Mouse (Mus musculus) hindbrain, embryonic 16.5 days (tissue): ENCODE measurements around the gene Gpt2. TPM values are rescaled to one million over a fixed set of nuclear protein-coding genes. Genes with fewer than 3 reads are reported as not detected.
A peak's percentile ranks its signal among the peaks of the same experiment; 100 is the strongest.

Experiments
- ATAC-seq: fragments of 200-750 bp; cut with Nextera tagmentation; 2 replicates; pipeline ENCODE4 v1.8.0; 2017; ENCODE audit warnings: moderate TSS enrichment, moderate library complexity
- H3K27ac ChIP-seq: fragments of 300-500 bp; sonication (generic); 2 replicates; pipeline ENCODE4 v1.5.1; 2014; ENCODE audit warnings: low read depth, mild to moderate bottlenecking, control low read depth, low read length, moderate library complexity
- H3K27me3 ChIP-seq: fragments of 300-500 bp; sonication (generic); replicated peaks from 2 replicates; pipeline ENCODE4 v1.6.1; 2014; ENCODE audit warnings: low read length; ENCODE audit not compliant: control insufficient read depth, insufficient read depth
- H3K36me3 ChIP-seq: fragments of 300-500 bp; sonication (generic); 2 replicates; pipeline ENCODE4 v1.6.1; 2014; ENCODE audit warnings: mild to moderate bottlenecking, low read length, moderate library complexity, mixed read lengths; ENCODE audit not compliant: control insufficient read depth, insufficient read depth
- H3K4me1 ChIP-seq: fragments of 300-500 bp; sonication (generic); 2 replicates; pipeline ENCODE4 v1.6.1; 2014; ENCODE audit warnings: low read depth, low read length; ENCODE audit not compliant: control insufficient read depth, insufficient read depth
- H3K4me2 ChIP-seq: fragments of 300-500 bp; sonication (generic); 2 replicates; pipeline ENCODE4 v1.6.1; 2014; ENCODE audit warnings: mild to moderate bottlenecking, low read length, control low read depth, moderate library complexity
- H3K4me3 ChIP-seq: fragments of 300-500 bp; sonication (generic); 2 replicates; pipeline ENCODE4 v1.5.1; 2014; ENCODE audit warnings: mild to moderate bottlenecking, low read length, control low read depth, moderate library complexity
- H3K9ac ChIP-seq: fragments of 300-500 bp; sonication (generic); 2 replicates; pipeline ENCODE4 v1.6.1; 2014; ENCODE audit warnings: low read depth, mild to moderate bottlenecking, control low read depth, low read length, moderate library complexity
- H3K9me3 ChIP-seq: fragments of 300-500 bp; sonication (generic); 2 replicates; pipeline ENCODE4 v1.6.1; 2014; ENCODE audit warnings: mild to moderate bottlenecking, low read length, moderate library complexity; ENCODE audit not compliant: control insufficient read depth
- WGBS: fragments of 180-500 bp; shearing (Covaris S2); extraction: QIAGEN DNeasy Blood & Tissue Kit; methylation state at CpG from one replicate; pipeline ENCODE4 v1.1.7; 2014; 5-methylcytosine and 5-hydroxymethylcytosine counted together
- polyA plus RNA-seq: library from polyadenylated mRNA; unstranded; fragments of >200 nt; fragmentation: Nextera tagmentation; extraction: Ambion mirVana; gene quantifications from 2 replicates; pipeline ENCODE4 v1.2.1, GENCODE M21; 2015

The Gpt2 gene
- polyA plus RNA-seq, 1 experiment from 2014 or later: 62.2 TPM

DNA sequence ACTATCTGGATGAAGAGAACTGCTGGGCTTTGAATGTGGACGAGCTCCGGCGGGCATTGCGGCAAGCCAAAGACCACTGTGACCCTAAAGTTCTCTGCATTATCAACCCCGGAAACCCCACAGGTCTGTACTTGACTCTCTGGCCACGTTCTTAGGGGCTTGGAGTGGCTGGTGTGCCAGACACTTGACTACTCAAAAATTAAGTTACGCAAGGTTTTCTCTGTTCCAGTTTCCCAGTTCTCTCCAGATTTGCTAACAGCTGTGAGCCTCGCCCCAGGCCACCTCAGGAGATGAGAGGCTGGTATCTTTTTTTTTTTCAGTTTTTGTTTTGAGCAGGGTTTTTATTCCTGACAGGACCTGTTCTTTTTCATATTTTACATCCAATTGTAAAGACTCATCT, 19.9 kb downstream of the Gpt2 start:
- Histone ChIP-seq H3K9me3 (no peaks in the 10 kb centered on the region), H3K27me3 (no peaks in the 10 kb centered on the region), H3K9ac (no peak overlapping the region), H3K4me1 (no peaks in the 10 kb centered on the region), H3K36me3 (peaks cover 39% of the 10 kb centered on the region), H3K27ac (0 out of 2 replicates have a peak overlapping the region, but pooled peaks have one; percentile 12), H3K4me3 (no peak overlapping the region), H3K4me2 (no peak overlapping the region)
- no peak for ATAC-seq
- WGBS: 83% methylated on average over 8 of the region's 8 CpGs

DNA sequence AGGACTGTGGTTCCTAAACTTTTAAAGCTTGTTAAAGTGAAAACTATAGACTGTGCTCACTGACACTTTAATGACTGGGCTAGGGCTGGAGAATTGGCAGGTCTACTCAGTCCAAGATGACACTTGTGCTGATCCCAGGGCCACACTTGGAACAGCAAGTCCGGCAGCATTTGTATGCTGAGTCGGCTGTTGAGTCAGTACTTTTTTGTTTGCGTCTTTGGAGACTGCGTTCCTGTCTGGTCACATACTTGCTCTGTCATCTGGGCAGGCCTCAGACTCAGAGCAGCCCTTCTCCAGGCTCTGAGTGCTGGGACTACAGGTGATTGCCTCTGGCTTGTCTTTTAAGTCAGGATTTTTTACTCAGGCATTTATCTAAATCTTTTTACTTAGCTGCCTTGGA, 20.9 kb downstream of the Gpt2 start:
- no peak overlapping the region for H3K9ac ChIP-seq

DNA sequence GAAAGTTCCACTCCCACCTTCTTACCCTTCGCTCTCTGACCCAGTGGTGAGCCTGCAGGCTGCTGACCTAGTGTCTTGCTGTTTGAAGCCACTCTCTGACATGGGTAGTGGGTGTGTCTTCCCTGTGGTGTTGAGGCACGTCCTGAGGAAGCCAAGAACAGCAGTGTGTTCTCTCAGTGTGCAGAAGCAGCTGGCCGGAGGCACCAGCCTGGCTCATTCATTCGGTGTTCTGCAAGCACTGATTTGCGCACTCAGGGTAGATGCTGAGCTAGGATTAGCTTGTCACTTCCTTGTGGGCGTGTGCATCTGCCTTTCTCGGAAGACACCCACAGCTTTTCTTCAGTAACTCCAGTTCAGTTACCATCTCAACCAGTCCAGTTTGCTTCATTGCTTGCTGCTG, 23.0 kb downstream of the Gpt2 start:
- no peak overlapping the region for H3K4me3 ChIP-seq
- no peaks in the 10 kb centered on the region for H3K27me3 ChIP-seq
- 79% methylated on average over 7 of the region's 7 CpGs for WGBS
- no peaks in the 10 kb centered on the region for H3K9me3 ChIP-seq
- ATAC-seq: no peak
- H3K4me1 ChIP-seq: no peaks in the 10 kb centered on the region
- no peak overlapping the region for H3K9ac ChIP-seq
- no peak overlapping the region for H3K27ac ChIP-seq
- H3K4me2 ChIP-seq: no peak overlapping the region
- H3K36me3 ChIP-seq: peaks cover 57% of the 10 kb centered on the region

More for the DNA sequence above, 20.9 kb downstream of the Gpt2 start:
- no peak overlapping the region for H3K4me2 ChIP-seq
- ATAC-seq: peak; percentile 45; the same call in 1 of the 2 replicates
- no peaks in the 10 kb centered on the region for H3K4me1 ChIP-seq
- no peaks in the 10 kb centered on the region for H3K27me3 ChIP-seq
- no peaks in the 10 kb centered on the region for H3K9me3 ChIP-seq
- H3K4me3 ChIP-seq: no peak overlapping the region
- H3K36me3 ChIP-seq: peaks cover 49% of the 10 kb centered on the region
- 74% methylated on average over 4 of the region's 4 CpGs for WGBS
- H3K27ac ChIP-seq: no peak overlapping the region

DNA sequence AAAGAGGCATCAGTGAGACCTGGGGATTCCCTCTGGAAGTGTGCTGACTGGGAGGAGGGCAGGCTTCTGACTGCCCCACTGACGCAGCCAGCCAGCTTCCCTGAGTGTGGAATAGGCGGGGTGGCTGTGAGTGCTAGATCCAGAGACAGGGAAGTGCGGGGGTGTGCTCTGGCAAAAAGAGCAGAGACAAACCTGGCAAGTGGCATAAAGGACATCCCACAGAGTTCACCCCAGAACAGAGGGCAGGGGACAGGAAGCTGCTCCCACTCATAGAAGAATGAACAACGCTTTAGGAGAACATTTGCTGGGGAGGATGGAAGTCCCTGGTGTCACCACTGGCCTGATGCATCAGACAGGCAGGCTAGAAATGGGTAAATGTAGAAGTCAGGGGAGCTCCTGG, 25.0 kb downstream of the Gpt2 start:
- 79% methylated on average over 4 of the region's 4 CpGs for WGBS
- no peaks in the 10 kb centered on the region for H3K9me3 ChIP-seq
- H3K36me3 ChIP-seq: peaks cover 58% of the 10 kb centered on the region
- no peaks in the 10 kb centered on the region for H3K27me3 ChIP-seq
- H3K9ac ChIP-seq: no peak overlapping the region
- no peak overlapping the region for H3K27ac ChIP-seq
- H3K4me3 ChIP-seq: no peak overlapping the region
- no peak for ATAC-seq
- no peaks in the 10 kb centered on the region for H3K4me1 ChIP-seq
- H3K4me2 ChIP-seq: no peak overlapping the region

DNA sequence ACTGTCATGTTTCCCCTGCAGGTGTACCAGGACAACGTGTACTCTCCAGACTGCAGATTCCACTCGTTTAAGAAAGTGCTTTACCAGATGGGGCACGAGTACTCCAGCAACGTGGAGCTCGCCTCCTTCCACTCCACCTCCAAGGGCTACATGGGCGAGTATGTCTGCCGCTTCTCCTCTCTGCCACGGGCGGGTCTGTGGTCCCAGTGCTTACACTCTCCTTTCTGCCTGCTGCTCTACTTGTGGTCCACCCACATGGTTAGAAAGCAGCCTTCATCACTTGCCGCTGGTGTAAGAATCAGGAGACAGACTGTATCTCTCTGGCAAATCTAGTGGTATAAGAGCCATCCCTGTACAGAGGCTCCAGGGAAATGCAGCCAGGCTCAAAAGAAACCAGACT, 25.6 kb downstream of the Gpt2 start:
- H3K9ac ChIP-seq: no peak overlapping the region

DNA sequence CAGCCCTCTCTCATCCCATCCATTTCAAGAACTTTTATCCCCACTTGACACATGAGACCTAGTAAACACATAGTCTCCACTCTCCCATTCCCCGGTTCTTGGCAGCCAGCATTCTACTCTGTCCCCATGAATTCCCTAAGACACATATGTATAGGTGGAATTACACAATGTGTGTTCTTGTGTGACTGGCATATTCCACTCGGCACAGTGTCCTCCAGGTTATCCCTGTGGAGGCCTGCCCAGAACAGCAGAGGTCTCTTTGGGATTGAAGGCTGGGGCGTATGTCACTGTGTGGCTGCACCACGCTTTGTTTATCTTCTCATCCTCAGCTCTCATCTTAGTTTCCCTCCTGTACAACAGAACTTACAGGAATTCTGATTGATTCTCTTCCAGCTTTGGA, 28.2 kb downstream of the Gpt2 start:
- no peaks in the 10 kb centered on the region for H3K4me1 ChIP-seq
- ATAC-seq: no peak
- 93% methylated on average over 4 of the region's 4 CpGs for WGBS
- H3K27ac ChIP-seq: no peak overlapping the region
- no peaks in the 10 kb centered on the region for H3K9me3 ChIP-seq
- no peak overlapping the region for H3K4me3 ChIP-seq
- H3K27me3 ChIP-seq: no peaks in the 10 kb centered on the region
- H3K9ac ChIP-seq: no peak overlapping the region
- H3K36me3 ChIP-seq: peaks cover 64% of the 10 kb centered on the region
- no peak overlapping the region for H3K4me2 ChIP-seq

More for the DNA sequence above, 25.6 kb downstream of the Gpt2 start:
- Histone ChIP-seq H3K27me3 (no peaks in the 10 kb centered on the region), H3K27ac (no peak overlapping the region), H3K4me2 (no peak overlapping the region), H3K4me3 (no peak overlapping the region), H3K9me3 (no peaks in the 10 kb centered on the region), H3K36me3 (peaks cover 62% of the 10 kb centered on the region), H3K4me1 (no peaks in the 10 kb centered on the region)
- 93% methylated on average over 10 of the region's 10 CpGs for WGBS
- ATAC-seq: no peak

DNA sequence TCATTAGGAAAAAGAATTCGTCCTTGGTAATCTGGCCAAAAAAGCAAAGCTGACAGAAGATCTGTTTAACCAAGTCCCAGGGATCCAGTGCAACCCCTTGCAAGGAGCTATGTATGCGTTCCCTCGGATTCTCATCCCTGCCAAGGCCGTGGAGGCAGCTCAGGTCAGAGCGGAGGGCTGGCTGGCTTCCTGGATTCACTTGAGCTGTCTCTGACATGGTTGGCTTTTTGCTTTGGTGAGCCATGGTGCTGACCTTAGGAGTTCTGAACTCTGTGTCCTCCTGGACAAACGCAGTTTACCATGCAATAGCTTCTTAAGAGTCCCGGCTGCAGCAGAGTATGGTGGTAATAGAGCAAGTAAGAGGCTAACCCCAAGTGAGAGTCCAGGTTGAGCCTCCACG, 29.0 kb downstream of the Gpt2 start:
- Histone ChIP-seq H3K27me3 (no peaks in the 10 kb centered on the region), H3K36me3 (peaks cover 60% of the 10 kb centered on the region), H3K4me3 (no peak overlapping the region), H3K4me1 (no peaks in the 10 kb centered on the region), H3K27ac (no peak overlapping the region), H3K9ac (no peak overlapping the region), H3K4me2 (no peak overlapping the region), H3K9me3 (no peaks in the 10 kb centered on the region)
- no peak for ATAC-seq
- WGBS: 93% methylated on average over 8 of the region's 8 CpGs

DNA sequence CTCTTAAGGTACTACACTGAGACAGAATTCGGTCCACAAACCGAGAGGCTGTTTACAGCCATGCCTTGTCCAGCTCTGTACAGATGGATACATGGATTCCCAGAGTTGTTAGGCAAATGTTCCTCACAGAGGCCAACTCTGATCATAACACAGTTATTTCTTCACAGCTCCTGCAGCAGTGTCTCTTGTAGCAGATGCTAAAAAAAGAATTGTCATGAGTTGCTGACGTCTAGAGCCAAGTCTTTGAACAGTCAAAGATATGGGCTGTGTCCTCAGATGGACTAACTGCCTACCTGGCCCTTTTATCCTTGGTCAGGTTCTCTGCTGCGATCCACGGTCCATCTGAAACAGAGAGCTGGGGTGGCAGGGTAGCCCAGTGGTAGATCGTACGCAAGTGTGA, 31.7 kb downstream of the Gpt2 start:
- Histone ChIP-seq H3K4me2 (no peak overlapping the region), H3K4me3 (no peak overlapping the region), H3K9me3 (no peaks in the 10 kb centered on the region), H3K36me3 (peaks cover 43% of the 10 kb centered on the region), H3K4me1 (no peaks in the 10 kb centered on the region), H3K27me3 (no peaks in the 10 kb centered on the region), H3K27ac (no peak overlapping the region), H3K9ac (no peak overlapping the region)
- WGBS: 96% methylated on average over 7 of the region's 7 CpGs
- no peak for ATAC-seq

DNA sequence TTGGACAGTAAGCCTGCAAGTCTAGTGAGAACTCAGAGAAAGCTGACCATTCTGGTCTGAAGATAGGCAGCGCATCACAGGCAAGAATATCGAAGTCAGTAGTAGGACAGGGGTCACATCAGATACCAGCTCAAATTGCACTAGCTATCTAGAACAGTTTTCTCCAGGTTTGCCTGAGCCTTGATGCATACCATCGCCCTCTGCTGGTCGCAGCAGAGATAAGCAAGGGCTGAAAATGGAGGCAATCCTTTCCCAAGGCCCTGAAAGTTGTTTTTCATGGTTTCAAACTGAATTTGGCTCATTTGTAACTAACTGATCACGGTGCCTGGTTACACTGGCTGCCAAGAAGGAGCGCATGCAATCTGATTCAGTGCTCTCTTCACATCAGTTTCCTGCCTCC, 33.7 kb downstream of the Gpt2 start:
- no peak overlapping the region for H3K4me3 ChIP-seq
- no peaks in the 10 kb centered on the region for H3K4me1 ChIP-seq
- H3K27ac ChIP-seq: no peak overlapping the region
- H3K4me2 ChIP-seq: no peak overlapping the region
- no peaks in the 10 kb centered on the region for H3K9me3 ChIP-seq
- 31% methylated on average over 6 of the region's 6 CpGs for whole genome bisulfite sequencing
- H3K9ac ChIP-seq: no peak overlapping the region
- H3K27me3 ChIP-seq: no peaks in the 10 kb centered on the region
- ATAC-seq: no peak
- H3K36me3 ChIP-seq: peaks cover 28% of the 10 kb centered on the region

DNA sequence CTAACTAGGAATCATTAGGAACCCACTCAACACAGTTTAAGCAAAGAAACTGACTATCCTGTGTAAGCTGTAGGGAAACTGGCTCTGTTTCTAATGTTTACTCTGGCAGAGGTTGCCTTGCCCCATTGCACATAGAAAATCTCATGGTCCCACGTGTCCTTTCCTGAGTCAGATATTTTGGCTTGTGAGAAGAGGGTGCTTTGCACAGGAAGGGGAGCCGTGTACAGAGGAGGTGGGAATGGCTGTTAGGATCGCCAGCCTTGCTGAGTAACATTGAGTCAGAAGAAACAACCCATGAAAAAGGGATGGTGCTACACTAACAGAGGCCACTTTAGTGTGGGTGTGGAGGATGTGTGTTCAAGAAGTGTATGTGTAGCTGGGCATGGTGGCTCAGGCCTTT, 36.6 kb downstream of the Gpt2 start:
- Histone ChIP-seq H3K36me3 (peaks cover 13% of the 10 kb centered on the region), H3K9ac (no peak overlapping the region), H3K4me1 (no peaks in the 10 kb centered on the region), H3K4me3 (no peak overlapping the region), H3K9me3 (no peaks in the 10 kb centered on the region), H3K4me2 (no peak overlapping the region), H3K27ac (no peak overlapping the region), H3K27me3 (no peaks in the 10 kb centered on the region)
- ATAC-seq: no peak
- WGBS: 76% methylated on average over 3 of the region's 3 CpGs
